Mouse (Mus musculus) limb, embryonic 14.5 days (tissue): ENCODE results near the gene Pigz. TPM values are rescaled to one million over a fixed set of nuclear protein-coding genes. Genes with fewer than 3 reads are reported as not detected.
A peak's percentile ranks its signal among the peaks of the same experiment; 100 is the strongest.
"Not testable (repeated sequence)": the region's sequence is repeated elsewhere in the genome, so short reads cannot be mapped to it uniquely, and the experiment has no call there.

Experiments used
- ATAC-seq: fragments of 200-750 bp; cut with Nextera tagmentation; 2 replicates; pipeline ENCODE4 v1.8.0; 2017; ENCODE audit warnings: low read depth, moderate number of reproducible peaks, moderate TSS enrichment; ENCODE audit not compliant: low FRiP score
- DNase-seq: peaks from one replicate; pipeline ENCODE4 v3.0.0-alpha.2; 2015; ENCODE audit warnings: low spot score
- H3K27ac ChIP-seq: fragments of 300-500 bp; sonication (generic); replicated peaks from 2 replicates; pipeline ENCODE4 v1.5.1; 2014; ENCODE audit warnings: low read depth, mild to moderate bottlenecking, low read length, moderate library complexity, mixed read lengths
- H3K27me3 ChIP-seq: fragments of 300-500 bp; sonication (generic); 2 replicates; pipeline ENCODE4 v1.6.1; 2014; ENCODE audit warnings: low read length, mixed read lengths; ENCODE audit not compliant: control insufficient read depth, insufficient read depth
- H3K36me3 ChIP-seq: fragments of 300-500 bp; sonication (generic); 2 replicates; pipeline ENCODE4 v1.6.1; 2014; ENCODE audit warnings: mild to moderate bottlenecking, low read length, moderate library complexity, mixed read lengths; ENCODE audit not compliant: control insufficient read depth, insufficient read depth
- H3K4me1 ChIP-seq: fragments of 300-500 bp; sonication (generic); 2 replicates; pipeline ENCODE4 v1.6.1; 2014; ENCODE audit warnings: antibody characterized with exemption, low read length, mixed read lengths; ENCODE audit not compliant: control insufficient read depth, insufficient read depth
- H3K4me2 ChIP-seq: fragments of 300-500 bp; sonication (generic); replicated peaks from 2 replicates; pipeline ENCODE4 v1.6.1; 2014; ENCODE audit warnings: low read depth, mild to moderate bottlenecking, low read length, moderate library complexity; ENCODE audit not compliant: severe bottlenecking
- H3K4me3 ChIP-seq: fragments of 300-500 bp; sonication (generic); replicated peaks from 2 replicates; pipeline ENCODE4 v1.5.1; 2014; ENCODE audit warnings: low read length
- H3K9ac ChIP-seq: fragments of 300-500 bp; sonication (generic); 2 replicates; pipeline ENCODE4 v1.6.1; 2014; ENCODE audit warnings: mild to moderate bottlenecking, low read depth, low read length, moderate library complexity; ENCODE audit not compliant: severe bottlenecking
- H3K9me3 ChIP-seq: fragments of 300-500 bp; sonication (generic); 2 replicates; pipeline ENCODE4 v1.6.1; 2016; ENCODE audit warnings: low read length; ENCODE audit not compliant: control insufficient read depth
- POLR2A ChIP-seq: fragments of 200-500 bp; IDR thresholded peaks from 2 replicates; pipeline ENCODE4 v1.8.0; 2012; ENCODE audit warnings: inconsistent platforms, mild to moderate bottlenecking, moderate library complexity, borderline replicate concordance; ENCODE audit not compliant: insufficient read depth, insufficient read length; ENCODE audit errors: extremely low read depth
- WGBS: fragments of 180-500 bp; shearing (Covaris S2); extraction: QIAGEN DNeasy Blood & Tissue Kit; methylation state at CpG from one replicate; pipeline ENCODE4 v1.1.7; 2014; 5-methylcytosine and 5-hydroxymethylcytosine counted together
- polyA plus RNA-seq, 2 experiments: library from polyadenylated mRNA; depleted of rRNA in 1 of 2; stranded (reverse) in 1 of 2; unstranded in 1 of 2; fragments of >200 nt; fragmentation: Nextera tagmentation in 1 of 2; extraction: Ambion mirVana in 1 of 2; gene quantifications; 2 replicates each; pipeline versions ENCODE4 v1.2.1 to v1.2.3; 2012 to 2014

Pigz gene
- polyA plus RNA-seq, 2 experiments: 0.32 to 0.35 TPM

DNA sequence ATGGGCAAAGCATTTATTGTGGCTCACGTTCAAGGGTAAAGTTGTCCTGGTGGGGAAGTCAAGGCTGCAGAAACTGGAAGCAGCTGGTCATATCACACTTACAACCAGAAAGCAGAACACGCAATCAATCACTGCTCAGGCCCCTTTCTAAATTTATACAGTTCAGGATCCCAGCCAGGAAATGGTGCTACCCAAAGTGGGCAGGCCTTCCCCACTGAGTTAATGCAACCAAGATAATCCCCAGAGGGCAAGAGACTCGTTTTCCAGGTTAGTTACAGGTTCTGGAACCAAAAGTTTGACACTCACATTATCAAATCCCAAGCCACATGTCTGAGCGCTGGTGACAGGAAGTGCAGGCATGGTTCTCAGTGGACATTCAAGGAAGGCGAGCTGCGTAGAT, 5.2 kb downstream of the Pigz start:
- ATAC-seq: no peak
- Histone ChIP-seq H3K4me3 (no peak overlapping the region), H3K36me3 (no peaks in the 10 kb centered on the region), H3K4me1 (peaks cover 3% of the 10 kb centered on the region; the same call in 1 of the 2 replicates), H3K4me2 (no peak overlapping the region), H3K9me3 (no peaks in the 10 kb centered on the region), H3K9ac (no peak overlapping the region), H3K27ac (no peak overlapping the region), H3K27me3 (peaks cover 28% of the 10 kb centered on the region)
- no peak for TF ChIP-seq POLR2A
- WGBS: 64% methylated on average over 6 of the region's 6 CpGs
- no peak for DNase-seq

DNA sequence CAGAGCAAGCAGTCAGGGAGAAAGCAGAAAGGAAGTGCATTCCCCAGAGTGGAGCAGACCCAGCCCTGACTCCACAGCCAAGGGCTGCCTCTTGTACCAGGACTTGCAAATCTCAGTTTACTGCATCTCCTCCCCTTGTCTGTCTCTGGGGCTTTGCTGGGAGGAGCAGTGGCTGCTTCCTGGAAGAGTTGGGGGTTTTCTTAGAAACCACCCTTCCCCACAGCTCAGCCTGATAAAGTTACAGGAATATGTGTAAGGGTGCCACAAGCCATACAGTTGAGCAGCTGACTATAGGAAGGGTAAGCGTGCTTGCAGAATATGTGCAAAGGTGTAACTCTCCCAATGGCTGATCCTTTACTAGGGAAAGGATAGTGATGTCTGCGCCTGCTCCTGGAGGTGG, 6.9 kb downstream of the Pigz start:
- Histone ChIP-seq H3K9ac (no peak overlapping the region), H3K36me3 (no peaks in the 10 kb centered on the region; the same call in 1 of the 2 replicates), H3K4me2 (no peak overlapping the region), H3K4me3 (no peak overlapping the region), H3K27me3 (peaks cover 11% of the 10 kb centered on the region), H3K9me3 (no peaks in the 10 kb centered on the region), H3K27ac (no peak overlapping the region), H3K4me1 (no peaks in the 10 kb centered on the region)
- ATAC-seq (no peak), DNase-seq (no peak)
- no peak for TF ChIP-seq POLR2A
- WGBS: 66% methylated on average over 2 of the region's 2 CpGs

DNA sequence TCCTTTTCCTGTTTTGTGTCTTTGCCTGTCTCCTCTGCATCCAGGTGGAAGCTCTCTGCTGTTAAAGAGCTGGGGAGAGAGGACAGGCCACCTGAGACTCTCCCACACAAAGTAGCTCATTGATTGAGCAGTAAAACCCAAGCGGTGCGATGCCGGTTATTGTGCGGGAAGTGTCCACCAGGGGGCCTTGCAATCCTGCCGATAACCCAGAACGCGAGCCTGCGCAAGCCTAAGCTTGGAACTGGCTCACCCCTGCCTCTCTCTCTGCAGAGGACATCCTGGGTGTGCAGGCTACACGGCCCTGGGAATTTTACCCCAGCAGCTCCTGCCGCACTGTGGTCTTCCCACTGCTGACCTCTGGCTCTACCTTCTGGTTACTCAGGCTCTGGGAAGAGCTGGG, 10.3 kb downstream of the Pigz start:
- no peak for TF ChIP-seq POLR2A
- no peaks in the 10 kb centered on the region for H3K9me3 ChIP-seq
- WGBS: 3% methylated on average over 10 of the region's 10 CpGs
- H3K4me1 ChIP-seq: peaks cover 10% of the 10 kb centered on the region
- no peak overlapping the region for H3K9ac ChIP-seq
- DNase-seq: peak; percentile 83
- H3K4me3 ChIP-seq: no peak overlapping the region
- H3K36me3 ChIP-seq: no peaks in the 10 kb centered on the region; the same call in 1 of the 2 replicates
- ATAC-seq: peak; percentile 38; the same call in 1 of the 2 replicates
- no peak overlapping the region for H3K27ac ChIP-seq
- H3K27me3 ChIP-seq: no peaks in the 10 kb centered on the region
- peak overlapping the region; percentile 5; the same call in 1 of the 2 replicates for H3K4me2 ChIP-seq

DNA sequence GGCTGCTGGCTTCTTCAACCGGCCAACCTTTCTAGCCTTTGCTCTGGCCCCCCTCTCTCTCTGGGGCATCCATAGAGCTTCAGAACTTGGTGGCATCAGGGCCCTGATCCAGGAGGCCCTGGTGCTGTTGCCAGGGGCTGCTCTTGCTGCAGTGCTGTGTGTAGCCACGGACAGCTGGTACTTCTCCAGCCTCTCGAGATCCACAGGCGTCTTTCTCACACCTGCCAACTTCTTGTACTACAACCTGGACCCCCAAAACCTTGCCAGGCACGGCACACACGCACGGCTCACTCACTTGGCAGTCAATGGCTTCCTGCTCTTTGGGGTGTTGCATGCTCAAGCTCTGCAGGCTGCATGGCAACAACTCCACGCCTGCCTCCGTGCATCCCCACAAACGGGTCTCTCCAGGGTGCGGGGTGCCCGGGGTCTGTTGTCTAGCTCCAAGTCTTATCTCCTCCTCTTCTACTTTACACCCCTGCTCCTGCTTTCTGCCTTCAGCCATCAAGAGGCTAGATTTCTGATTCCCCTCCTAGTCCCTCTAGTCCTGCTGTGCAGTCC, 11.1 kb downstream of the Pigz start:
- H3K4me2 ChIP-seq: no peak overlapping the region
- H3K36me3 ChIP-seq: no peaks in the 10 kb centered on the region; the same call in 1 of the 2 replicates
- TF ChIP-seq POLR2A: no peak
- 91% methylated on average over 12 of the region's 12 CpGs for WGBS
- no peak overlapping the region for H3K4me3 ChIP-seq
- no peak for DNase-seq
- ATAC-seq: no peak
- no peak overlapping the region for H3K9ac ChIP-seq
- peaks cover 15% of the 10 kb centered on the region for H3K4me1 ChIP-seq
- no peak overlapping the region for H3K27ac ChIP-seq
- H3K27me3 ChIP-seq: no peaks in the 10 kb centered on the region
- H3K9me3 ChIP-seq: no peaks in the 10 kb centered on the region

DNA sequence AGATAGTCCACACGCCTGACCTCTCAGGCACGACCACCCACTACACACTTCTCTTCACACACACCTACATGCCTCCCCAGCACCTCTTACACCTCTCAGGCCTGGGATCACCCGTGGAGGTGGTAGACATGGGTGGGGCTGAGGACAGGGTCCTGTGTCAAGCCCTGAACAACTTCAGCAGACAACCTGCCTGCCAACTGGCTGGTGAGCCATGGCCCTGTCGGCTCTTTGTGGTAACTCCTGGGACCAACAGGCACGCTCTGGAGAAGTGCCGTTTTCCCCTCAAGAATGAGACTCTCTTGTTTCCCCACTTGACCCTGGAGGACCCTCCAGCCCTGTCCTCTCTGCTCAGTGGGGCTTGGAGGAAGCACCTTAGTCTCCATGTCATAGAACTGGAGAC, 11.7 kb downstream of the Pigz start:
- H3K27ac ChIP-seq: no peak overlapping the region
- no peak for ATAC-seq
- H3K36me3 ChIP-seq: peaks cover 6% of the 10 kb centered on the region; the same call in 1 of the 2 replicates
- peaks cover 15% of the 10 kb centered on the region for H3K4me1 ChIP-seq
- DNase-seq: no peak
- no peak overlapping the region for H3K4me3 ChIP-seq
- no peaks in the 10 kb centered on the region for H3K27me3 ChIP-seq
- H3K4me2 ChIP-seq: no peak overlapping the region
- 84% methylated on average over 6 of the region's 6 CpGs for WGBS
- no peak overlapping the region for H3K9ac ChIP-seq
- H3K9me3 ChIP-seq: no peaks in the 10 kb centered on the region
- TF ChIP-seq POLR2A: no peak

DNA sequence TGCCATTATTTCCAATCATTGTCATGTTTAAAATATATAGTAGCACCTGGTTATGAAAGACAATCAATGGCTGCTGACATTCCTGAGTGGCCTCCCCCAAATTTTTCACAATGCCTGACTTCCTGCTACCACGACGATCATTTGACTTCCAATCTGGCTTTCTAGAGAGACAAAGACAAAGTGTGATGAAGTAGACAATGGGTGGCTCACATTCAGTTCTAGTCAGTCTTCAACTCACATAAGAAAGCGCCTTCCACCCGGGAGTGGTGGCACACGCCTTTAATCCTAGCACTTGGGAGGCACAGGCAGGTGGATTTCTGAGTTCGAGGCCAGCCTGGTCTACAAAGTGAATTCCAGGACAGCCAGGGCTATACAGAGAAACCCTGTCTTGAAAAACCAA, 12.3 kb downstream of the Pigz start:
- not testable (repeated sequence) for DNase-seq, H3K9ac ChIP-seq, H3K27me3 ChIP-seq, ATAC-seq, H3K4me2 ChIP-seq, H3K9me3 ChIP-seq, H3K4me3 ChIP-seq, H3K27ac ChIP-seq
- whole genome bisulfite sequencing: 90% methylated on average over 6 of the region's 6 CpGs
- H3K4me1 ChIP-seq: peaks cover 15% of the 10 kb centered on the region
- peaks cover 12% of the 10 kb centered on the region for H3K36me3 ChIP-seq
